Mouse (Mus musculus) forelimb bud, embryonic 11.5 days (tissue): Measurements from ENCODE around the gene Atp12a.

Source experiments
- DNase-seq: peaks from one replicate; pipeline ENCODE4 v3.0.0-alpha.2; 2012; ENCODE audit warnings: low read depth, low spot score

Gene Atp12a

DNA sequence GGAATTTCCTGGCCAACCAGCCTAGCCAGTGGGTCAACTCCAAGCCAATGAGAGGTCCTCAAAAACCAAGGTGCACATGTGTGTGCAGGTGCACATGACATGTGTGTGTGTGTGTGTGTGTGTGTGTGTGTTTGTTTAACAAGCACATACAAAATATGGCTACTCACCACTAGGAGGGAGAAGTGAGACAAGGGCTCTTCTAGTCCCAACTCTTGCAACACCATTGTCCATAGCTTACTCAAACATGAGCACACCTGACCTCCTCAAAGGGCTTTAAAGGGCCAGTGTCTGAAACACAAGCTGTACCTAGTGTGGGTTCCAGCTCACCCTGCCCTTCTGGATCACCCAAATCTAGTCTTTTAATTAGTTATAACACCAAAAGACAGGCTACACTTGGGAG is 12.9 kb downstream of the Atp12a start:
- DNase-seq, result no peak

- DNase-seq, result no peak
Observed at GRCm38 (mm10) chr14:56379336-56379735, 14.5 kb downstream of the Atp12a start.

GRCm38 (mm10) chr14:56382366-56382765 is 17.5 kb downstream of the Atp12a start:
- no peak for DNase-seq

DNA sequence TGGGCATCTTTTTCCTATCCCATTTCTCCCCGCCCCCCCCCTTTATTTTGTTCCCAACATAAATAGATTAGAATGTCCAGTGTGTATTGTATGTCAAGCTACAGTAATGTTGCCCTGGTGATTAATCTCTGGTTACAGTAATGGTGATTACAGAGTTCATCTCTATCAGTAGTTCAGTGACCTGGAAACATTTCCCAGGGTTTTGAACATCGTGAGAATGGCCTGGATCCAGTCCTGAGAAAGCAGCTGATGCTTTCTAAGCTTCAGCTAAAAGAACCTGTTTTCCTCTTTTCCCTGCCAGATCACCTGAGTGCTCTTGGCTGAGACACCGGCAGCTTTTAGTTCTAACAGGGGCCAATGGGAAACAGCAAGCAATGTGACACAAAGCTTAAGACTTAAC is 25.4 kb downstream of the Atp12a start:
- no peak for DNase-seq

GRCm38 (mm10) chr14:56393704-56394312 is 28.9 kb downstream of the Atp12a start:
- DNase-seq, result no peak

- DNase-seq, result peak; percentile 33
Observed at GRCm38 (mm10) chr14:56398001-56398400, 33.1 kb downstream of the Atp12a start.

DNA sequence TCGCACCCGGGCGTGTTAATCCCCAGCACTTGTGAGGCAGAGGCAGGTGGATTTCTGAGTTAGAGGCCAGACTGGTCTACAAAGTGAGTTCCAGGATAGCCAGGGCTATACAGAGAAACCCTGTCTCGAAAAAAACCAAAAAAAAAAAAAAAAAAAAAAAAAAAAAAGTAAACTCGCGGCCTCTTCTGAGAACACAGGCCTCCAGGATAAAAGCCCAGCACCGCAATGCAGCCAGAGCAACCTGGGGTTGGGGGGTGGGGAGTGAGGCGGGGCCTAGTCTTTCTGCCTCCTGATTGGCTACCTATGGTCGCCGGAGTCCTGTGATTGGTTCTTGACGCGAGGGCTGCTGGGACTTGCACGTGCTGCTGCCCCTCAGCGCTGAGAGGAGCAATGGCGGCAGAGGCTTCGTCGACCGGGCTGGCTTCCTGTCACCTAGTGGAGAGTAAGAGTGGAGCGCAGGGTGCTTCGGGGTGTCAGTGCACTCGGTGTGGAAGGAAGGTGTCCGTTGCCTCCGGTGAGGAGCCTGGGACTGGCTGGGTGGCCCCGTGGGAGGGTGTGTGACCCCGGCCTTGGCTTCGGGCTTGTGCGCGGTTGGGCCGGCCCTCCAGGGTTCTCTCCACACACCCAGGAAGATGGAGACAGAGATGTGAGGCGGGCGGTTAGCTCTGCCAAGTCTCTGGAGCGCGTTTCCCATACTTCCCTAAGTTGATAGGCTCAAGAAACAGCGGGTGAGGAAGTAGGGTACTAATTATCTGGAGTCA is 37.6 kb downstream of the Atp12a start, which contains the start of gene Rnf17:
Rnf17 (plus strand) TSS at position 271 of the 761 bp plus-strand sequence.
- DNase-seq, result no peak

DNA sequence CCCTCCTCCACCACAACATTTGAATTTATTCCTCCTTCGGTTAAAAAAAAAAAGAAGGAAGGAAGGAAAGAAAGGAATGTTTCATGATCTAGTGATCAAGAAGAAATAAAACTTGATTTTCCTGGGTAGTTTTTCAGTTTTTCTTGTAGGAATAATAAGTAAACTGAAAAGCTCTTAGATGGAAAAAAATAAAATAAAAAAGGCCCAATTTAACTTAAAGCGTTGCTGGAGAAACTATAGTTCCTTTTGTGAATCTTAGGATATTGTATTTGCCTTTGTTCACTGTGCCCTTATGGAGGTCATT is 38.2 kb downstream of the Atp12a start:
- no peak for DNase-seq
